Mouse (Mus musculus): ENCODE data around the gene Ccdc190. TPM values are rescaled to one million over a fixed set of nuclear protein-coding genes. Genes with fewer than 3 reads are reported as not detected.

Ccdc190 gene
- polyA plus RNA-seq, 1 experiment from 2014 or later = not detected

DNA sequence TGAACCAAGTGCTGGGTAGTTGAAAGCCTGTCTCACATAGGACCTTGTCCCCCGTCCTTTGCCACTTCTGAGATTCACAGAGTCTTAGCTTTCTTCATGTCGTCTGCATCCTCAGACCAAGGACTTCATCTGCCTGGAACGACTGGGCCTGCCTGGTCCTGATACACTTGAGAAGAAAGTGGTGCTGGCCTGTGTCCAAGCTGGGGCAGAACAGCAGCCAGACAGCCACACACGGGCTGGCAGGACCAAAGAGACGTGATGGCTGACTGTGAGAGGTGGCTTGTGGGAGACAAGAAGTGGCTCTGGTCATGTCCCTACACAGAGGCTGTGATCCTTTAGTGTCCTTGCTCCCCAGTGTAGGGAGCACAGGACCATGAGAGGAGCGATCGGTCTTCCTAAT is 17.7 kb upstream of the Ccdc190 start:
- WGBS = 78% methylated on average over 7 of the region's 7 CpGs
- Histone ChIP-seq H3K9ac (replicated peaks) (no peak overlapping the region), H3K36me3 (no peaks in the 10 kb centered on the region), H3K4me2 (no peak overlapping the region), H3K4me1 (replicated peaks) (peaks cover 3% of the 10 kb centered on the region; the same call in 1 of the 2 replicates), H3K4me3 (replicated peaks) (no peak overlapping the region), H3K9me3 (0 out of 2 replicates have a peak, but pooled peaks cover 3% of the 10 kb centered on the region), H3K27ac (no peak overlapping the region), H3K27me3 (no peaks in the 10 kb centered on the region)
- no peak for ATAC-seq (ENCODE audit: insufficient number of reproducible peaks, insufficient read depth, low FRiP score, low TSS enrichment, low read depth)

DNA sequence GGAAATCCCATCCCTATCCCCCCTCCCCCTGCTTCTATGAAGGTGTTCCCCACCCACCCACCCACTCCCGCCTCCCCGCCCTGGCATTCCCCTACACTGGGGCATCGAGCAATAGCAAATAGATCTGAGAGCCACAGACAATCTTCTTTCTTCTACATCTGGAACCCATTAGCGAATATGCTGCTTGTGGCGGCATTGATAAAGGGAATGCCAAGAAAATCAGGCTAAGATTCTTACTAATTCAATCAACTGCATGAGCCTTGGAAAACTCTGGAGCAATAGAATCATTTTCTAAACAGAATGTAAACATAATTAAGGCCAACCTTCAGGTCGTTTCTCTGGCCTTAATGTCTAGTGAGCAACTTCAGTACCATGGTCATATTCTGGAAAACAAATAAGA is 16.9 kb upstream of the Ccdc190 start:
- 0 out of 2 replicates have a peak, but pooled peaks cover 3% of the 10 kb centered on the region for H3K9me3 ChIP-seq
- H3K27ac ChIP-seq = no peak overlapping the region
- H3K9ac ChIP-seq (replicated peaks) = no peak overlapping the region
- 45% methylated on average over 6 of the region's 6 CpGs for WGBS
- no peaks in the 10 kb centered on the region for H3K27me3 ChIP-seq
- no peaks in the 10 kb centered on the region for H3K36me3 ChIP-seq
- peaks cover 8% of the 10 kb centered on the region for H3K4me1 ChIP-seq (replicated peaks)
- no peak overlapping the region for H3K4me3 ChIP-seq (replicated peaks)
- ATAC-seq (ENCODE audit: insufficient number of reproducible peaks, insufficient read depth, low FRiP score, low TSS enrichment, low read depth) = no peak
- no peak overlapping the region for H3K4me2 ChIP-seq

DNA sequence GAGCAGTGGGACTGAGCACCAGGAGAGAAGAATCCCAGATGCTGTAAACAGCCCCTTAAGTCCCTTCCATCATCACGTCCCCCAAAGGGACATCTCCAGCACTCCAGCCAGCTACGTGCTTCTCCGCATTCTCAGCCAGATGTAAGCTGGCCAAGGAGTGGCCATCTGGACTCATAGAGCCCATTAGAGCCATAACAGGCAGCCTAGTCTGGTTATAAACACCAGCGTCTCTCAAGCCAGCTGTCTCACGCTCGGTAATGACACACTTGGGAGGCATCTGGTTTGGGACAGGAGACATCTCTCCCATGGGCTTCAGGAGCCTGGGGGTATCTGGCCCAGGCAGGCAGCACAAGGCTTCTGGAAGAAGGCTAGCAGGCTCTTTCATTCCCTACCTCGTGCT is 11.8 kb upstream of the Ccdc190 start:
- peak; percentile 52 for ATAC-seq (ENCODE audit: insufficient number of reproducible peaks, insufficient read depth, low FRiP score, low TSS enrichment, low read depth)
- Histone ChIP-seq H3K4me2 (peak overlapping the region; percentile 33), H3K4me3 (replicated peaks) (no peak overlapping the region), H3K27me3 (no peaks in the 10 kb centered on the region; the same call in 1 of the 2 replicates), H3K4me1 (replicated peaks) (peaks cover 13% of the 10 kb centered on the region), H3K27ac (peak overlapping the region; percentile 67; the same call in 1 of the 2 replicates), H3K9me3 (no peaks in the 10 kb centered on the region), H3K9ac (replicated peaks) (no peak overlapping the region), H3K36me3 (no peaks in the 10 kb centered on the region)
- 11% methylated on average over 7 of the region's 7 CpGs for WGBS

DNA sequence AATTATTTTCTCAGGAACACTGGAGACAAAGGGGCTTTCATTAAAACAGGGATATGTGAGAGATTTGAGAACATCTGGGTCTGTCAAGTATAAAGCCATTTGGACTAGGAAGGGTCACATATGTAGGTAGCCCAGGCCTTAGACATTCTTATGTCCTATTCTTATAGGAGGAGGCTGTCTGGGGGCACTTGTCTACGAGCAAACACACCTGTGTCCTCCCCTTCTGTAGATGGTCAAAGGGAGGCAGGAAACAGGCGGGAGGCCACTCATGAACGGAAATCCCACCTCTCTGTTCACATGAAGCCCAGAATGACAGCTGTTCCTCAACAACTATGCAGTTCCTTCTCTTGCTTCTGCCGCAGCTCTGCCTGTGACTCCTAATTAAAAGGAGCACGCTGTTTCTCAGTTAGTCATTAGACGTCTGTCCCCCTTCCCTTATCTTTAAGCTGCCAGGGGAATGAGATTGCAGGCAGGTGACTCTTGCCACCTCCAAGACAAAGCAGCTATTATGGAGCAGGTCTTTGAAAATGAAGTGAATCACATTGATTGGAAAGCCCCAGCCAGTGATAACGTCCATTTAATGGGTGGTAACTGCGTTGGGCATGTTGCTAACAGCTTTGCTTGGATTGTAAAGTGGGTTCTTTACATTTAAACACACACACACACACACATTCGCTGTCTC is 11.2 kb upstream of the Ccdc190 start:
- Histone ChIP-seq H3K4me2 (peak overlapping the region; percentile 33), H3K27me3 (no peaks in the 10 kb centered on the region; the same call in 1 of the 2 replicates), H3K9ac (replicated peaks) (no peak overlapping the region), H3K36me3 (no peaks in the 10 kb centered on the region), H3K27ac (peak overlapping the region; percentile 67; the same call in 1 of the 2 replicates), H3K4me3 (replicated peaks) (no peak overlapping the region), H3K4me1 (replicated peaks) (peaks cover 13% of the 10 kb centered on the region), H3K9me3 (no peaks in the 10 kb centered on the region)
- peak; percentile 60 for ATAC-seq (ENCODE audit: insufficient number of reproducible peaks, insufficient read depth, low FRiP score, low TSS enrichment, low read depth)
- WGBS = 39% methylated on average over 9 of the region's 9 CpGs

DNA sequence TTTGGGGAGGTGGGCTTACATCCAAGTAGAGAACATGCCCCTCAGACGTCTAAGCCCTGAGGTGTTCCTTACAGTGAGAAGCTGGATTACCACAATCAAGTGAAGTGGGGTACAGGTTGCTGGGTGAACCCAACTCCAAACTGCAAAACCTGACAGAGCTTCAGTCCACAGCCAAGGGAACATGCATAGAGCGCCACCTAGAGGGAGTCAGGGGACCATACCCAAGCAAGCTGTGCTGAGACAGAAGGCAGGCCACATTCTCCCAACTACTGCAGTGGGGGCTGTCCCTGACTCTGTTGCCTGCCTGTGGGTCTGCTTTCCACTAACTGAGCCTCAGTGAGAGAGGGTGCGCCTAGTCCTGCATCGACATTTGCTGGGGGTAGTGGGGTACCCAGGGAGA is 10.4 kb upstream of the Ccdc190 start:
- H3K27me3 ChIP-seq = no peaks in the 10 kb centered on the region; the same call in 1 of the 2 replicates
- no peaks in the 10 kb centered on the region for H3K9me3 ChIP-seq
- H3K4me1 ChIP-seq (replicated peaks) = peaks cover 13% of the 10 kb centered on the region
- ATAC-seq (ENCODE audit: insufficient number of reproducible peaks, insufficient read depth, low FRiP score, low TSS enrichment, low read depth) = peak; percentile 49; the same call in 1 of the 2 replicates
- no peak overlapping the region for H3K4me2 ChIP-seq
- H3K36me3 ChIP-seq = no peaks in the 10 kb centered on the region
- WGBS = 22% methylated on average over 4 of the region's 4 CpGs
- no peak overlapping the region for H3K4me3 ChIP-seq (replicated peaks)
- no peak overlapping the region for H3K27ac ChIP-seq
- H3K9ac ChIP-seq (replicated peaks) = no peak overlapping the region

DNA sequence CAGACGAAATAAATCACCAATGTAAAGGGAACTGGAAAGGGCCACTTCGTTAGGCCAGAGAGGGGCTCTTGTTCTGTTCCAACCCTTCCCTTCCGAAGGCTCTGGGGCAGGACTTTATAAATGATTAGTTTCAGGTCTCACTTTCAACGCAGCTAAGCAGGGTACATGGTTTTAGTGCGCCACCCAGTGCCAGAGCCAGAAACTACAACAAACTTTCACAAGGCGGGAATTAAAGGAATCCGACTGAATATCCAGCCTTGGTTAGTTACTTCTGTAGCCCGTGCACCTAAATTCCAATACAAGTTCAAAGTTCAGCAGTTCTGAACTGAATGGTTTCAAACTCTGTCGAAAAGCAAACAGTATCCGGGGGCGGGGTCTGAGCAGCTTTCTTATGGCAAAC is 9.2 kb upstream of the Ccdc190 start:
- H3K9me3 ChIP-seq = no peaks in the 10 kb centered on the region
- peak overlapping the region; percentile 26 for H3K4me2 ChIP-seq
- WGBS = 3% methylated on average over 11 of the region's 11 CpGs
- H3K9ac ChIP-seq (replicated peaks) = no peak overlapping the region
- H3K27me3 ChIP-seq = no peaks in the 10 kb centered on the region; the same call in 1 of the 2 replicates
- 0 out of 2 replicates have a peak, but pooled peaks have one; percentile 12 for ATAC-seq (ENCODE audit: insufficient number of reproducible peaks, insufficient read depth, low FRiP score, low TSS enrichment, low read depth)
- H3K27ac ChIP-seq = no peak overlapping the region
- no peak overlapping the region for H3K4me3 ChIP-seq (replicated peaks)
- H3K36me3 ChIP-seq = no peaks in the 10 kb centered on the region
- H3K4me1 ChIP-seq (replicated peaks) = peaks cover 13% of the 10 kb centered on the region

DNA sequence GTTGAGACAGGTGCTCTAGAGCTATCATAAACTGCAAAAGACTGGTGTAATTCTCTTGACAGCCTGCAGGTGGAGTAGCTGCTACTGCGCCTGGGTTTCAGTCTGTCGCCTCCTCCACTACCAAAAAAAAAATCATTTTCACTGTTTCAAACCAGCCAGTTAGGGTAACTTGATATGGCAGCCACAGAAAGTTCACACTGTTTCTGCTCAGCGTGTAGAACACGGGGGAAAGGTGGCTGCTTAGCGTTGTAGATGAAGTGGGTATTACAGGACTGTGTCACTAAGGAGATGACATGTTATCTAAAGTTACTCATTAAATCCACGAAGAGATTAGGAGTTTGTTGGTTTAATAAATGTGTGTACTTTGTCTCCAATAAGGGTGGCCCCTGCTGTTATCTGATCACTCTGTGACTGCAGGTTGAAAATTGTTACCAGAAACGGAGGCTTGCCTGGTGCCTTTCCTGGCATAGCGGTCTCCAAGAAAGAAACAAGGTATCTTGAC is 6.7 kb upstream of the Ccdc190 start:
- no peaks in the 10 kb centered on the region; the same call in 1 of the 2 replicates for H3K27me3 ChIP-seq
- H3K36me3 ChIP-seq = no peaks in the 10 kb centered on the region
- peaks cover 6% of the 10 kb centered on the region for H3K4me1 ChIP-seq (replicated peaks)
- H3K4me2 ChIP-seq = no peak overlapping the region
- H3K27ac ChIP-seq = no peak overlapping the region
- 35% methylated on average over 8 of the region's 8 CpGs for WGBS
- no peak overlapping the region for H3K9ac ChIP-seq (replicated peaks)
- no peak overlapping the region for H3K4me3 ChIP-seq (replicated peaks)
- no peak for ATAC-seq (ENCODE audit: insufficient number of reproducible peaks, insufficient read depth, low FRiP score, low TSS enrichment, low read depth)
- H3K9me3 ChIP-seq = no peaks in the 10 kb centered on the region

DNA sequence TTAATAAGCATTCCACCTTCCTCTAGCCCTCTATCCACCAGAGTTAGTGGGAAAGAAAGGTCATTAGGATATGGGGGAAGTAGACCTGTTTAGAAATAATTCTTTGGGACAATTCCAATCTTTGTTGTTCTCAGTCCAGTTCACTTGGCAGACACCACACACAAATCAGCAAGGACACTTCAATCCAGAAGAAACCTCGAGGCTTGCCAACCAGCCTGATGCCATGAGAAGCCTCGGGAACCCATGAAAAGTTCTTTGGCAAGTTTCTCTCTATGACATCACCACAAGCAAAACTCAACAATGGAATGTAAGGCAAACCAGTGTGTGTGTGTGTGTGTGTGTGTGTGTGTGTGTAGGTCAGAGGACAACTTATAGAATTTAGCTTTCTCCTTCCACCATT is 3.9 kb upstream of the Ccdc190 start:
- Histone ChIP-seq H3K4me3 (replicated peaks) (no peak overlapping the region), H3K27ac (no peak overlapping the region), H3K4me1 (replicated peaks) (no peaks in the 10 kb centered on the region), H3K4me2 (no peak overlapping the region), H3K9ac (replicated peaks) (no peak overlapping the region), H3K36me3 (no peaks in the 10 kb centered on the region), H3K27me3 (peaks cover 4% of the 10 kb centered on the region; the same call in 1 of the 2 replicates), H3K9me3 (no peaks in the 10 kb centered on the region)
- no peak for ATAC-seq (ENCODE audit: insufficient number of reproducible peaks, insufficient read depth, low FRiP score, low TSS enrichment, low read depth)
- WGBS = 81% methylated on average over 2 of the region's 2 CpGs

DNA sequence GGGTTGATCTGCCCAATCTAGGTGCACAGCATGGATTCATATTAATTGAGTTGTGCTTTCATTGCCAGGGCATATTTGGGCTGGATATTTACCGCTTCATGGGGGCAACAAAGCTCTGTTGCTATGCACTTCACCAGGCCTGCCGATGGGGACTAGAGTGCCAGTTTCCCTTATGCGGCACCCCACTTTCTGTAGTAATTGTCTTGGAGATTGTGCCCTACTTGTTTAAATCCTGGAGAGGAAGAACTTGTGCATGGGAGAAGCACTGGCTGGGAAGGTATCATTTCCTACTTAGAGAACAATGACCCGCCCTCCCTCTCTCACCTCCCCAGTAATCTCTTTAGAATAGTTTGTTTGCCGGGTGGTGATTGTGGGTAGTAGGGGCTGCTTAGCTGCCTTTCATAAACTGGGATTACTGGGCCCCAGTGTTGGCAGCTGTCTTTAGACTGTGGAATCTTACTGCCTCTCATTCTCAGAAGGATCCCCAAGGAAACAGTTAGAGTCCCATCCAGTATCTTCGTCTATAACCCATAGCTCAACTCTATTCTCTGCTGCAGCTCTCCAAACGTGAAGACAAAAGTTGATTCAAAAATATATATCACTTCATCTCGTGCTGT is 587 bp upstream of the Ccdc190 start:
- WGBS = 70% methylated on average over 8 of the region's 8 CpGs
- Histone ChIP-seq H3K27ac (no peak overlapping the region), H3K9me3 (no peaks in the 10 kb centered on the region), H3K9ac (replicated peaks) (no peak overlapping the region), H3K4me3 (replicated peaks) (no peak overlapping the region), H3K4me1 (replicated peaks) (no peaks in the 10 kb centered on the region), H3K27me3 (peaks cover 4% of the 10 kb centered on the region; the same call in 1 of the 2 replicates), H3K4me2 (no peak overlapping the region), H3K36me3 (no peaks in the 10 kb centered on the region)
- ATAC-seq (ENCODE audit: insufficient number of reproducible peaks, insufficient read depth, low FRiP score, low TSS enrichment, low read depth) = no peak

DNA sequence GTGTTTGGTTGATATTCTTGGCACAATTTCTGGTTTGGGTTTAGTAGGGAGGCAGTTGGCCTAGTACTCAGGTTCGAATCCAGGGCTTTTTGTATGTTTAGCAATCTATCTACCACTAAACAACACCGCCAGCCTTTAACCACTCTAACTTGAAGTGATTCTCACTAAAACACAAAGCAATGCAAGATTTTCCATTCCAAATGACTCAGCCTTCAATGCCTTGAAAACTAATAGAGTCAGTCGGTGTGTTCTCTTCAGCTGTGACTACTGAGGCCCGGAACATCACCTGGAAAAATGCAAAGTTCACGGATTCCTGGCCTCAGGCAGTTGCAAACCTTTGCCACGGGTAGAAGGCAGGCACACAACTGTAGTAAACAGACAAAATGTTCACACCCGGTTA is 3.2 kb downstream of the Ccdc190 start:
- Histone ChIP-seq H3K9me3 (no peaks in the 10 kb centered on the region), H3K36me3 (no peaks in the 10 kb centered on the region), H3K4me2 (no peak overlapping the region), H3K27me3 (peaks cover 4% of the 10 kb centered on the region; the same call in 1 of the 2 replicates), H3K4me3 (replicated peaks) (no peak overlapping the region), H3K4me1 (replicated peaks) (no peaks in the 10 kb centered on the region), H3K27ac (no peak overlapping the region), H3K9ac (replicated peaks) (no peak overlapping the region)
- WGBS = 79% methylated on average over 7 of the region's 7 CpGs
- no peak for ATAC-seq (ENCODE audit: insufficient number of reproducible peaks, insufficient read depth, low FRiP score, low TSS enrichment, low read depth)

DNA sequence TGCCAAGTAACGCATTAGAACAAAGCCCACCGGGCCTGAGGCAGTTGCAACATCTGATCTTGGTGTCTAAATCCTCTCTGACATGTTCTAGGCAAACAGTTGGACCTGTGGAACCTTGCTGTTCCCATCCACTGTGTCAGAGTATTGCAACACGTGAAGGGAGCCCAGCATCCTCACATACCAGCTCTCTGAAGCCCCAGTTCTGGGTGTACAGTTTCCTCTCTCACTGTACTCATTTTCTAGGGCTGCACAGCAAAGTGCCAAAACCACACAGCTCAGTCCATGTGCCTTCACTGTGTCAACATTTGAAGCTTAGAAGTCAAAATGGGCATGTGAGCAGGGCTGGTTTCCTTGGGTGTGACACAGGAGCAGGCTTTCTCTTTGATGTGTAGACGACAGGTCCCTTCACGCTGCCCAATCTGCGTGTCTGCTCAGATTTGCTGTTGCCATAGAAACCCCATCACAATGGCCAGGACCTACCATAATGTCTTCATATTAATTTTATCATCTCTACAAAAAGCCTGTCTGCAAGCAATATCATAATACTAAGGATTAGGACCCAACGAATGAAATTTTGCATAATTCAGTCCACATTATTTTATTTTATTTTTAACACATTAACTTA is 3.8 kb downstream of the Ccdc190 start:
- no peak overlapping the region for H3K9ac ChIP-seq (replicated peaks)
- H3K4me2 ChIP-seq = no peak overlapping the region
- no peak overlapping the region for H3K4me3 ChIP-seq (replicated peaks)
- H3K27ac ChIP-seq = no peak overlapping the region
- H3K27me3 ChIP-seq = peaks cover 4% of the 10 kb centered on the region; the same call in 1 of the 2 replicates
- no peaks in the 10 kb centered on the region for H3K9me3 ChIP-seq
- no peaks in the 10 kb centered on the region for H3K36me3 ChIP-seq
- H3K4me1 ChIP-seq (replicated peaks) = no peaks in the 10 kb centered on the region
- no peak for ATAC-seq (ENCODE audit: insufficient number of reproducible peaks, insufficient read depth, low FRiP score, low TSS enrichment, low read depth)
- 77% methylated on average over 7 of the region's 7 CpGs for WGBS
